Mouse (Mus musculus) stomach, embryonic 16.5 days (tissue): ENCODE measurements at regions not wholly inside any gene's neighbourhood (a gene's known extent, or its start where the extent isn't known, plus 50 kb on each side); places are given as distances from the start of the nearest gene placed in this dataset.

Experiments
- ATAC-seq: fragments of 200-750 bp; cut with Nextera tagmentation; 2 replicates; pipeline ENCODE4 v1.8.0; 2017; ENCODE audit warnings: moderate number of reproducible peaks, moderate TSS enrichment; ENCODE audit not compliant: insufficient read depth, low FRiP score
- H3K27ac ChIP-seq: fragments of 300-500 bp; sonication (generic); 2 replicates; pipeline ENCODE4 v1.5.1; 2014; ENCODE audit warnings: low read length
- H3K27me3 ChIP-seq: fragments of 300-500 bp; sonication (generic); 2 replicates; pipeline ENCODE4 v1.6.1; 2014; ENCODE audit warnings: low read length, control low read depth, mixed read lengths; ENCODE audit not compliant: control insufficient read depth, insufficient read depth
- H3K36me3 ChIP-seq: fragments of 300-500 bp; sonication (generic); 2 replicates; pipeline ENCODE4 v1.6.1; 2014; ENCODE audit warnings: low read length; ENCODE audit not compliant: control insufficient read depth, insufficient read depth
- H3K4me1 ChIP-seq: fragments of 300-500 bp; sonication (generic); 2 replicates; pipeline ENCODE4 v1.6.1; 2014; ENCODE audit warnings: low read length, control low read depth, mixed read lengths; ENCODE audit not compliant: control insufficient read depth, insufficient read depth
- H3K4me2 ChIP-seq: fragments of 300-500 bp; sonication (generic); 2 replicates; pipeline ENCODE4 v1.6.1; 2014; ENCODE audit warnings: low read depth, low read length, mixed read lengths
- H3K4me3 ChIP-seq: fragments of 300-500 bp; sonication (generic); replicated peaks from 2 replicates; pipeline ENCODE4 v1.5.1; 2014; ENCODE audit warnings: mild to moderate bottlenecking, low read length
- H3K9ac ChIP-seq: fragments of 300-500 bp; sonication (generic); 2 replicates; pipeline ENCODE4 v1.6.1; 2014; ENCODE audit warnings: low read length
- H3K9me3 ChIP-seq: fragments of 300-500 bp; sonication (generic); replicated peaks from 2 replicates; pipeline ENCODE4 v1.6.1; 2016; ENCODE audit warnings: low read length, control low read depth; ENCODE audit not compliant: control insufficient read depth
- WGBS: fragments of 180-500 bp; shearing (Covaris S2); extraction: QIAGEN DNeasy Blood & Tissue Kit; methylation state at CpG from one replicate; pipeline ENCODE4 v1.1.7; 2014; 5-methylcytosine and 5-hydroxymethylcytosine counted together

DNA sequence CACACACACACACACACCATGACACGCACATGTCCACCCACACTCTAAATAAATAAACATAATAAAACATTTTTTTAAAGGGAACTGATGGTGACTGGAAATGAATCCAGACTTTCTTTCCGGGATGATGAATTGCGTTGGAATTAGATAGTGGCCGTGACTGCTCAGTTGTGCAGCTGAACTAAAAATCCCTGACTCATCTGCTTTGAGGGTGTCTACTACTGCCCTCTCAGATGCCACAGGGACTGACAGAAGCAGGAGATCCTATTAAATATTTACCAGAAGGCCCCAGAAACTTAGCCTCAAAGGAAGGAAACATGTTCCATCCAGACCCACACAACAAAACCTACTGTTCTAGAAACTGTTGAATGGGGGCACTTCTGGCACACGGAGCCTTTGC, 65.7 kb downstream of the Polr2m start:
- Histone ChIP-seq H3K36me3 (no peaks in the 10 kb centered on the region), H3K27ac (no peak overlapping the region), H3K9me3 (no peaks in the 10 kb centered on the region), H3K27me3 (no peaks in the 10 kb centered on the region), H3K9ac (no peak overlapping the region), H3K4me3 (no peak overlapping the region), H3K4me1 (no peaks in the 10 kb centered on the region), H3K4me2 (no peak overlapping the region)
- WGBS, result 74% methylated on average over 5 of the region's 5 CpGs
- no peak for ATAC-seq

DNA sequence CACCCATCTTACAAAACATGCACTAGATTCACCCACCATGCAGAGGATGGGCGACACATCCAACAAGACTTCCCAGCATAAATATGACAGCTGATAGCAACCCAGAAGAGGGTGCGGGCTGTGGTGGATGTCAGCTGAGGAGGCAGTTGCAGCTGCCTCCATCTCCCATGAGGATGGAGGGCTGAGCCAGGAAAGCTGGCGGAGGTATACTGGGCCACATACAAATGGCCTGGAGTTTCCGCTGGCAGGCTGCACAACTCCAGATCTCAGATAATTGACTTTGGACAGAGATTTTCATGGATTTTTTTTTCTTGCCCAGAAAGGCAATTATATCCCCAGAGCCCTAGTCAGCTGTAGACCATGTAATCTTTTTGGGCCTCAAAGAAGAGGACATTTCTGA, 67.2 kb downstream of the Polr2m start:
- 93% methylated on average over 4 of the region's 4 CpGs for WGBS
- no peak overlapping the region for H3K9ac ChIP-seq
- no peak for ATAC-seq

DNA sequence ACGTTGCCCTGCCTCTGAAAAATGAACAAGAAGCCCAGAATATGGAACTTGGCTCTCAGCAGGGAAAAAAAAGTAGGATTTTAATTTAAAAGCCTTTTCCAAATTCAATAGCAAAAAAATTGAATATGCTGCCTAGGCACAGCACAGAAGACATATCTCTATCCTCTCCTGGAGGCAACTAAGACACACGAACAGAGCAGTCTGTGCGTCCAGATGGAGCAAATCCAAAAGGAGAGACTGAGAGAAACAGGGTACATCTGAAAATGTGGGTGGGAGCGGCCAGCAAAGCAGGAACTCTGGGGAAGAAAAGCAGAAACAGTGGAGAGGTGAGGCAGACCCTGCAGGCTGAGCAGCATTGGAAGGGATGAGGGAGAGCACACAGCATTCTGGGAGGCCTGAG, 68.5 kb downstream of the Polr2m start:
- Histone ChIP-seq H3K9me3 (no peaks in the 10 kb centered on the region), H3K4me2 (no peak overlapping the region), H3K27ac (no peak overlapping the region), H3K9ac (no peak overlapping the region), H3K4me3 (no peak overlapping the region), H3K4me1 (no peaks in the 10 kb centered on the region), H3K27me3 (no peaks in the 10 kb centered on the region), H3K36me3 (no peaks in the 10 kb centered on the region)
- no peak for ATAC-seq
- WGBS, result 32% methylated on average over 4 of the region's 4 CpGs

More for the DNA sequence above, 67.2 kb downstream of the Polr2m start:
- Histone ChIP-seq H3K4me2 (no peak overlapping the region), H3K4me1 (no peaks in the 10 kb centered on the region), H3K4me3 (no peak overlapping the region), H3K36me3 (no peaks in the 10 kb centered on the region), H3K27me3 (no peaks in the 10 kb centered on the region), H3K27ac (no peak overlapping the region), H3K9me3 (no peaks in the 10 kb centered on the region)

DNA sequence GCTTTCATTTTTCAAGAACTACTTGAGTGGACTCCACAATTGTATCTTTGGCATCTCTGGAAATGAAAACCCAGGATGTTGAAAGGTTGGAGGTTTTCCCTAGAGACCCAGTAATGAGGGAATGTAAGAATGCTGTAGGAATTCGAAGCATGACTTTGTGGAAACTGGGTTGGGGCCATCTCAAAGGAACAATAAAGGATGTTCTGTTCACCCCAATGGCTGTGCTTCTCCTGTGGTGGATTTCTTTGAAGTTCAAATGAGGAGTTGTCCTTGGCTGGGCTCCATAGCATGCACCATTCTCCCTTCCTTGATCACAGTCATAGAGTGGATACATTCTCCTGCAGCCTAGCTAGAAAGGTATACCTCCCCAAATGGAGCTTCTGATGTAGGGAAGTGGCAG, 74.6 kb downstream of the Polr2m start:
- H3K4me3 ChIP-seq, result no peak overlapping the region
- H3K9ac ChIP-seq, result no peak overlapping the region
- H3K27me3 ChIP-seq, result no peaks in the 10 kb centered on the region
- WGBS, result 74% methylated on average over 1 of the region's 1 CpGs
- no peak for ATAC-seq
- H3K9me3 ChIP-seq, result no peaks in the 10 kb centered on the region
- H3K27ac ChIP-seq, result no peak overlapping the region
- H3K4me1 ChIP-seq, result no peaks in the 10 kb centered on the region
- H3K4me2 ChIP-seq, result no peak overlapping the region
- no peaks in the 10 kb centered on the region for H3K36me3 ChIP-seq

- H3K9me3 ChIP-seq, result no peaks in the 10 kb centered on the region
- H3K4me1 ChIP-seq, result no peaks in the 10 kb centered on the region
- no peak for ATAC-seq
- no peak overlapping the region for H3K27ac ChIP-seq
- no peaks in the 10 kb centered on the region for H3K36me3 ChIP-seq
- H3K9ac ChIP-seq, result no peak overlapping the region
- H3K4me3 ChIP-seq, result no peak overlapping the region
- WGBS, result 86% methylated on average over 1 of the region's 1 CpGs
- H3K27me3 ChIP-seq, result no peaks in the 10 kb centered on the region
- H3K4me2 ChIP-seq, result no peak overlapping the region
Observed at GRCm38 (mm10) chr9:71409925-71410324, 75.8 kb downstream of the Polr2m start.

GRCm38 (mm10) chr9:71408946-71409345, 76.8 kb downstream of the Polr2m start:
- Histone ChIP-seq H3K27me3 (no peaks in the 10 kb centered on the region), H3K9ac (no peak overlapping the region), H3K4me1 (no peaks in the 10 kb centered on the region), H3K27ac (no peak overlapping the region), H3K36me3 (no peaks in the 10 kb centered on the region), H3K4me2 (no peak overlapping the region), H3K9me3 (no peaks in the 10 kb centered on the region), H3K4me3 (no peak overlapping the region)
- WGBS, result 71% methylated on average over 5 of the region's 5 CpGs
- ATAC-seq, result no peak

DNA sequence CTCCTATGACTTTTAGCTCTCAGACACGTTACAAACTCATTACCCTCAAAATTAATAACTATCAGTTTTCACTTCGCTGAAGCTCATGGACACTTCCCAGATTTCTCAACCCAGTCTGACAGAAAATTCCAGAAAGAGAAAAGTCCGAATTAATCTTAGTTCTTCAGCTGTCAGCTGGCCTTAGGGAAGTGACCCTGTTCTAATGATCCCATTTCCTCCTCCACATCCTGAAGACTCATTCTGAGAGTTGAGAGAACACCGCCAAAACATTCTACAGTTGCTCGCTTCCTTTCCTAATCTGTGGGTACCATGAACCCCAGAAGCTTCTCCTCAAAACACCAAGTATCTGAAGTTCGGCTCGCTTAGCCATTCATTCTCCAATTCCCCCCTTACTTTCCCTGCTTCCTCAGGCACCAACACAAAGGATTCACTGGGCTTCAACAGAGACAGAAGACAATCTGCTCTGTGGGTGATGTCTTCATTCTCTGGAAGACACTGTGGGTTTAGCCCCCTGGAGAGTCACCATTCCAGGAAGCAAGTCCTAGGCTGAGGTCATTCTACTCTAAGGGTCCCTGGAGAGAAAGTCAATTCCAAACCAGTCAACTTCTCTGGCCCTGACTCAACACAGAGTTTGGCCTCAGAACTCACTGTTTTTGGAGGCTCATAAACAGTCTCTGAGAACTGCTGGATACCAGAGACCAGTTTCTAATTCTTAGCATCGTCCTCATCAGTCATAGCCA, 81.2 kb downstream of the Polr2m start:
- Histone ChIP-seq H3K9ac (no peak overlapping the region), H3K36me3 (no peaks in the 10 kb centered on the region), H3K4me2 (no peak overlapping the region), H3K9me3 (no peaks in the 10 kb centered on the region), H3K4me1 (no peaks in the 10 kb centered on the region), H3K27ac (no peak overlapping the region), H3K4me3 (no peak overlapping the region), H3K27me3 (no peaks in the 10 kb centered on the region)
- no peak for ATAC-seq
- 77% methylated on average over 8 of the region's 8 CpGs for WGBS

- H3K4me3 ChIP-seq, result no peak overlapping the region
- H3K4me2 ChIP-seq, result no peak overlapping the region
- no peaks in the 10 kb centered on the region for H3K36me3 ChIP-seq
- no peaks in the 10 kb centered on the region for H3K9me3 ChIP-seq
- 54% methylated on average over 1 of the region's 1 CpGs for WGBS
- ATAC-seq, result no peak
- no peaks in the 10 kb centered on the region for H3K4me1 ChIP-seq
- H3K9ac ChIP-seq, result no peak overlapping the region
- no peaks in the 10 kb centered on the region for H3K27me3 ChIP-seq
- H3K27ac ChIP-seq, result no peak overlapping the region
Observed at GRCm38 (mm10) chr9:71401667-71402066, 84.1 kb downstream of the Polr2m start.

- H3K27ac ChIP-seq, result no peak overlapping the region
- H3K27me3 ChIP-seq, result no peaks in the 10 kb centered on the region
- H3K4me1 ChIP-seq, result no peaks in the 10 kb centered on the region
- H3K36me3 ChIP-seq, result no peaks in the 10 kb centered on the region
- no peak overlapping the region for H3K9ac ChIP-seq
- no peak overlapping the region for H3K4me2 ChIP-seq
- no peak for ATAC-seq
- no peaks in the 10 kb centered on the region for H3K9me3 ChIP-seq
- 77% methylated on average over 1 of the region's 1 CpGs for WGBS
- no peak overlapping the region for H3K4me3 ChIP-seq
Observed at GRCm38 (mm10) chr9:71399346-71399745, 86.4 kb downstream of the Polr2m start.
